Mouse (Mus musculus) bone marrow macrophage, adult 2 months (primary cell): ENCODE data around the gene Podn.

Source experiments
- CTCF ChIP-seq: IDR thresholded peaks from 2 replicates; pipeline ENCODE4 v1.5.1; 2012; ENCODE audit warnings: low read depth, mild to moderate bottlenecking, low read length, moderate library complexity
- POLR2A ChIP-seq: IDR thresholded peaks from 2 replicates; pipeline ENCODE4 v1.6.1; 2012; ENCODE audit warnings: mild to moderate bottlenecking, low read depth, low read length, borderline replicate concordance

DNA sequence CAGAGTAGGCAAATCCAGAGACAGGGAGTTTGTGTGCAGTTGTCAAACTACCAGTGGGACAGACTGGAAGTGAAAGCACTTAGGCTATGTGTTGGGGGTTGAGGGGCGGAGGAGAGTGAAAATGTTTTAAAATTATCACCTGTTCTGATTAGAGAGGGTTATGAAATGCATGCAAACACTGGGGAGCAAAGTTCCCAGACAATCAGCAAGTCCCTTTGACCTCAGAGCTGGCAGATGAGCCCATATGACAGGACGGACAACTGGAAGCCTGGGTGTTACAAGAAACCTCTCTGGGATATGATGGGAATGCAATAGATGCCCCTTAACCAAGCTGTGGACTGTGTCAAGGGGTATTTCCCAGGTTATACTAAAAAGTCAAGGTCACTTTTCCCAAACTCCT, 28.2 kb downstream of the Podn start:
- TF ChIP-seq POLR2A (no peak), CTCF (no peak)
